Mouse (Mus musculus): ENCODE results near the gene Elmod2. TPM values are rescaled to one million over a fixed set of nuclear protein-coding genes. Genes with fewer than 3 reads are reported as not detected.
"Not testable (repeated sequence)": the region's sequence is repeated elsewhere in the genome, so short reads cannot be mapped to it uniquely, and the experiment has no call there.

Gene Elmod2
- polyA plus RNA-seq, 1 experiment from 2014 or later: 14.8 TPM

GRCm38 (mm10) chr8:83327889-83328288 is 4.4 kb downstream of the Elmod2 start:
- Histone ChIP-seq H3K4me2 (no peak overlapping the region), H3K27ac (ENCODE audit: poor library complexity, severe bottlenecking) (no peak overlapping the region), H3K27me3 (replicated peaks) (no peaks in the 10 kb centered on the region), H3K4me1 (replicated peaks) (no peaks in the 10 kb centered on the region), H3K36me3 (peaks cover 17% of the 10 kb centered on the region), H3K9ac (no peak overlapping the region), H3K9me3 (replicated peaks) (no peaks in the 10 kb centered on the region), H3K4me3 (no peak overlapping the region)
- ATAC-seq (ENCODE audit: insufficient number of reproducible peaks, low FRiP score): no peak
- WGBS: 86% methylated on average over 5 of the region's 5 CpGs

- no peak overlapping the region for H3K4me3 ChIP-seq
- no peak for ATAC-seq (ENCODE audit: insufficient number of reproducible peaks, low FRiP score)
- WGBS: 71% methylated on average over 2 of the region's 2 CpGs
- no peak overlapping the region for H3K9ac ChIP-seq
- peaks cover 40% of the 10 kb centered on the region for H3K36me3 ChIP-seq
- no peaks in the 10 kb centered on the region for H3K27me3 ChIP-seq (replicated peaks)
- no peak overlapping the region for H3K4me2 ChIP-seq
- H3K9me3 ChIP-seq (replicated peaks): no peaks in the 10 kb centered on the region
- H3K4me1 ChIP-seq (replicated peaks): no peaks in the 10 kb centered on the region
- H3K27ac ChIP-seq (ENCODE audit: poor library complexity, severe bottlenecking): no peak overlapping the region
Observed at GRCm38 (mm10) chr8:83323056-83323455, 9.2 kb downstream of the Elmod2 start.

- Histone ChIP-seq H3K4me2 (no peak overlapping the region), H3K4me3 (no peak overlapping the region), H3K9ac (no peak overlapping the region), H3K27me3 (replicated peaks) (no peaks in the 10 kb centered on the region), H3K27ac (ENCODE audit: poor library complexity, severe bottlenecking) (no peak overlapping the region), H3K4me1 (replicated peaks) (no peaks in the 10 kb centered on the region), H3K9me3 (replicated peaks) (no peaks in the 10 kb centered on the region), H3K36me3 (peaks cover 41% of the 10 kb centered on the region)
- WGBS: 82% methylated on average over 6 of the region's 6 CpGs
- ATAC-seq (ENCODE audit: insufficient number of reproducible peaks, low FRiP score): no peak
Observed at GRCm38 (mm10) chr8:83322374-83322773, 9.9 kb downstream of the Elmod2 start.

GRCm38 (mm10) chr8:83320543-83320942 is 11.7 kb downstream of the Elmod2 start:
- no peaks in the 10 kb centered on the region for H3K9me3 ChIP-seq (replicated peaks)
- ATAC-seq (ENCODE audit: insufficient number of reproducible peaks, low FRiP score): no peak
- no peaks in the 10 kb centered on the region for H3K4me1 ChIP-seq (replicated peaks)
- WGBS: 73% methylated on average over 3 of the region's 3 CpGs
- H3K36me3 ChIP-seq: peaks cover 49% of the 10 kb centered on the region
- H3K4me2 ChIP-seq: no peak overlapping the region
- H3K27ac ChIP-seq (ENCODE audit: poor library complexity, severe bottlenecking): no peak overlapping the region
- H3K4me3 ChIP-seq: no peak overlapping the region
- H3K27me3 ChIP-seq (replicated peaks): no peaks in the 10 kb centered on the region
- no peak overlapping the region for H3K9ac ChIP-seq

- H3K27ac ChIP-seq (ENCODE audit: poor library complexity, severe bottlenecking): no peak overlapping the region
- no peaks in the 10 kb centered on the region for H3K9me3 ChIP-seq (replicated peaks)
- H3K4me3 ChIP-seq: no peak overlapping the region
- H3K27me3 ChIP-seq (replicated peaks): no peaks in the 10 kb centered on the region
- H3K4me1 ChIP-seq (replicated peaks): no peaks in the 10 kb centered on the region
- peaks cover 38% of the 10 kb centered on the region for H3K36me3 ChIP-seq
- 81% methylated on average over 2 of the region's 2 CpGs for whole genome bisulfite sequencing
- H3K9ac ChIP-seq: no peak overlapping the region
- H3K4me2 ChIP-seq: no peak overlapping the region
- no peak for ATAC-seq (ENCODE audit: insufficient number of reproducible peaks, low FRiP score)
Observed at GRCm38 (mm10) chr8:83315691-83316090, 16.6 kb downstream of the Elmod2 start.

GRCm38 (mm10) chr8:83315084-83315483 is 17.2 kb downstream of the Elmod2 start:
- H3K4me3 ChIP-seq; H3K9me3 ChIP-seq (replicated peaks); H3K4me2 ChIP-seq; H3K9ac ChIP-seq; H3K4me1 ChIP-seq (replicated peaks); ATAC-seq (ENCODE audit: insufficient number of reproducible peaks, low FRiP score); H3K27me3 ChIP-seq (replicated peaks); H3K27ac ChIP-seq (ENCODE audit: poor library complexity, severe bottlenecking): not testable (repeated sequence)
- WGBS: 72% methylated on average over 4 of the region's 4 CpGs
- H3K36me3 ChIP-seq: peaks cover 35% of the 10 kb centered on the region

GRCm38 (mm10) chr8:83309836-83310235 is 22.4 kb downstream of the Elmod2 start:
- no peak overlapping the region for H3K27ac ChIP-seq (ENCODE audit: poor library complexity, severe bottlenecking)
- H3K4me1 ChIP-seq (replicated peaks): no peaks in the 10 kb centered on the region
- ATAC-seq (ENCODE audit: insufficient number of reproducible peaks, low FRiP score): no peak
- H3K27me3 ChIP-seq (replicated peaks): no peaks in the 10 kb centered on the region
- no peak overlapping the region for H3K4me3 ChIP-seq
- 83% methylated on average over 6 of the region's 6 CpGs for WGBS
- no peak overlapping the region for H3K9ac ChIP-seq
- H3K36me3 ChIP-seq: 0 out of 2 replicates have a peak, but pooled peaks cover 3% of the 10 kb centered on the region
- no peak overlapping the region for H3K4me2 ChIP-seq
- H3K9me3 ChIP-seq (replicated peaks): no peaks in the 10 kb centered on the region

- Histone ChIP-seq H3K27ac (ENCODE audit: poor library complexity, severe bottlenecking) (no peak overlapping the region), H3K4me3 (no peak overlapping the region)
Observed at GRCm38 (mm10) chr8:83304946-83305345, 27.3 kb downstream of the Elmod2 start.

GRCm38 (mm10) chr8:83300135-83300534 is 32.2 kb downstream of the Elmod2 start:
- no peaks in the 10 kb centered on the region for H3K9me3 ChIP-seq (replicated peaks)
- H3K27ac ChIP-seq (ENCODE audit: poor library complexity, severe bottlenecking): no peak overlapping the region
- H3K9ac ChIP-seq: no peak overlapping the region
- WGBS: 44% methylated on average over 1 of the region's 1 CpGs
- no peak overlapping the region for H3K4me2 ChIP-seq
- no peak for ATAC-seq (ENCODE audit: insufficient number of reproducible peaks, low FRiP score)
- no peaks in the 10 kb centered on the region for H3K4me1 ChIP-seq (replicated peaks)
- H3K36me3 ChIP-seq: no peaks in the 10 kb centered on the region
- H3K27me3 ChIP-seq (replicated peaks): no peaks in the 10 kb centered on the region
- H3K4me3 ChIP-seq: no peak overlapping the region

More at GRCm38 (mm10) chr8:83304946-83305345, 27.3 kb downstream of the Elmod2 start:
- no peak for ATAC-seq (ENCODE audit: insufficient number of reproducible peaks, low FRiP score)
- no peaks in the 10 kb centered on the region for H3K4me1 ChIP-seq (replicated peaks)
- no peak overlapping the region for H3K4me2 ChIP-seq
- H3K36me3 ChIP-seq: no peaks in the 10 kb centered on the region
- WGBS: 89% methylated on average over 1 of the region's 1 CpGs
- H3K27me3 ChIP-seq (replicated peaks): no peaks in the 10 kb centered on the region
- no peaks in the 10 kb centered on the region for H3K9me3 ChIP-seq (replicated peaks)
- H3K9ac ChIP-seq: no peak overlapping the region

GRCm38 (mm10) chr8:83297375-83297774 is 34.9 kb downstream of the Elmod2 start:
- H3K27me3 ChIP-seq (replicated peaks): no peaks in the 10 kb centered on the region
- no peaks in the 10 kb centered on the region for H3K36me3 ChIP-seq
- no peak for ATAC-seq (ENCODE audit: insufficient number of reproducible peaks, low FRiP score)
- WGBS: 61% methylated on average over 4 of the region's 4 CpGs
- H3K4me1 ChIP-seq (replicated peaks): no peaks in the 10 kb centered on the region
- no peak overlapping the region for H3K4me2 ChIP-seq
- H3K4me3 ChIP-seq: no peak overlapping the region
- H3K27ac ChIP-seq (ENCODE audit: poor library complexity, severe bottlenecking): no peak overlapping the region
- no peak overlapping the region for H3K9ac ChIP-seq
- no peaks in the 10 kb centered on the region for H3K9me3 ChIP-seq (replicated peaks)

- WGBS: 3% methylated on average over 18 of the region's 20 CpGs
Observed at GRCm38 (mm10) chr8:83290176-83290575, 42.1 kb downstream of the Elmod2 start, which contains the start of gene Ucp1. TSS of gene Ucp1 (plus strand) at chr8:83290352.

GRCm38 (mm10) chr8:83285391-83285790 is 46.9 kb downstream of the Elmod2 start:
- H3K9me3 ChIP-seq (replicated peaks): no peaks in the 10 kb centered on the region
- peaks cover 8% of the 10 kb centered on the region for H3K4me1 ChIP-seq (replicated peaks)
- ATAC-seq (ENCODE audit: insufficient number of reproducible peaks, low FRiP score): no peak
- H3K36me3 ChIP-seq: no peaks in the 10 kb centered on the region
- WGBS: 70% methylated on average over 8 of the region's 8 CpGs
- H3K27me3 ChIP-seq (replicated peaks): peaks cover 33% of the 10 kb centered on the region
- H3K4me2 ChIP-seq: no peak overlapping the region
- no peak overlapping the region for H3K4me3 ChIP-seq
- no peak overlapping the region for H3K9ac ChIP-seq
- H3K27ac ChIP-seq (ENCODE audit: poor library complexity, severe bottlenecking): no peak overlapping the region

More at GRCm38 (mm10) chr8:83290176-83290575, 42.1 kb downstream of the Elmod2 start, which contains the start of gene Ucp1:
- Histone ChIP-seq H3K9ac (no peak within 1 kb of the TSS), H3K4me3 (peak within 1 kb of the TSS; percentile 41), H3K27ac (ENCODE audit: poor library complexity, severe bottlenecking) (no peak within 1 kb of the TSS), H3K27me3 (replicated peaks) (peaks cover 46% of the 10 kb centered on the region), H3K36me3 (no peaks in the 10 kb centered on the region), H3K9me3 (replicated peaks) (no peaks in the 10 kb centered on the region), H3K4me1 (replicated peaks) (peaks cover 8% of the 10 kb centered on the region), H3K4me2 (peak within 1 kb of the TSS; percentile 73)
- ATAC-seq (ENCODE audit: insufficient number of reproducible peaks, low FRiP score): no peak
